Mouse (Mus musculus): Measurements from ENCODE around the gene Hs6st3.

DNA sequence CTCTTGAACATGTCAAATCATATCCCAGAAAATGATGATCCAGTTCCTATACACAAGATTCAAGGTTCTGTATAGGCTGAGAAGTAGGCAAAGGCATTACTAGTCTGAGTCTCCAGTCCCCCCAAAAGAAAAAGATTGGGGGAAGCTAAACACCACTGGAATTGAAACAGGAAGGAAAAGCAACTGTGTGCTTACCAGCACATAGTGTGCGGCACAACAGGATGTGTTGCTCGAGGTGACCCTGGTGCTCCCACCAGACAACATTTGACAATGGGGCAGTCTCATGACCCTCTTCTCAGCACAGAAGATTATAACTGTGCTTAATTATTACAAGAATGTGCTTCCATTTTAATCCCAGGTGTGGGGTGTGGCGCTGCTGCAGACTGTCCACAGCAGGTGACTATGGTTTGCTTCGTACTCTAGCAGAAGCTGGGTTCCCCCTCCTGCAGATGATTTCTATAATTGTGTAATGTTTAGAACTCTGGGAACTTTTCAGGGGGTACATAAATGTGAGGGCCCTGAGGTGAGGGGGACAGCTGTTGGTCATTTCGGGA, 599.3 kb downstream of the Hs6st3 start:
- TF ChIP-seq CTCF (IDR thresholded peaks at IDR 0.05; ENCODE audit: extremely low read depth, insufficient read depth, low read length) = no peak
- no peak for TF ChIP-seq POLR2A (IDR thresholded peaks at IDR 0.05; ENCODE audit: extremely low read depth, insufficient read depth, low read length)

All from cortical plate, adult 2 months (tissue).